Mouse (Mus musculus) cerebellum, postnatal 25 days (tissue): ENCODE measurements around the gene Mthfsl.
"Not testable (repeated sequence)": the region's sequence is repeated elsewhere in the genome, so short reads cannot be mapped to it uniquely, and the experiment has no call there.

Source experiments
- DNase-seq, 2 experiments: peaks; one replicate each; pipeline ENCODE4 v3.0.0; 2021; ENCODE audit warnings: mixed read lengths in 2 of 2

Mthfsl gene

GRCm38 (mm10) chr9:88689451-88689850 lies 30.6 kb downstream of the Mthfsl start:
- DNase-seq, result not testable (repeated sequence)

- peak; percentile 19 to 37 for DNase-seq
These were observed 33.4 kb downstream of the Mthfsl start for GRCm38 (mm10) chr9:88686719-88687118.

GRCm38 (mm10) chr9:88658341-88658740 lies 61.8 kb downstream of the Mthfsl start:
- DNase-seq, result not testable (repeated sequence)

GRCm38 (mm10) chr9:88650742-88651141 lies 69.4 kb downstream of the Mthfsl start:
- not testable (repeated sequence) for DNase-seq
